Mouse (Mus musculus) liver, embryonic 16.5 days (tissue): ENCODE results near the gene Tfam. TPM values are rescaled to one million over a fixed set of nuclear protein-coding genes. Genes with fewer than 3 reads are reported as not detected.

Source experiments
- ATAC-seq: fragments of 200-750 bp; cut with Nextera tagmentation; 2 replicates; pipeline ENCODE4 v1.8.0; 2017; ENCODE audit warnings: low read depth, mild to moderate bottlenecking, moderate number of reproducible peaks, moderate library complexity
- H3K27ac ChIP-seq: fragments of 300-500 bp; sonication (generic); 2 replicates; pipeline ENCODE4 v1.5.1; 2014; ENCODE audit warnings: mild to moderate bottlenecking, low read length
- H3K27me3 ChIP-seq: fragments of 300-500 bp; sonication (generic); 2 replicates; pipeline ENCODE4 v1.6.1; 2014; ENCODE audit warnings: low read depth, low read length, mixed read lengths; ENCODE audit not compliant: control insufficient read depth, insufficient read depth
- H3K36me3 ChIP-seq: fragments of 300-500 bp; sonication (generic); 2 replicates; pipeline ENCODE4 v1.6.1; 2014; ENCODE audit warnings: mild to moderate bottlenecking; ENCODE audit not compliant: control insufficient read depth, insufficient read depth
- H3K4me1 ChIP-seq: fragments of 300-500 bp; sonication (generic); 2 replicates; pipeline ENCODE4 v1.6.1; 2014; ENCODE audit warnings: low read depth, low read length, mixed read lengths; ENCODE audit not compliant: control insufficient read depth
- H3K4me2 ChIP-seq: fragments of 300-500 bp; sonication (generic); 2 replicates; pipeline ENCODE4 v1.6.1; 2014; ENCODE audit warnings: low read depth, low read length, mixed read lengths
- H3K4me3 ChIP-seq: fragments of 300-500 bp; sonication (generic); 2 replicates; pipeline ENCODE4 v1.5.1; 2014; ENCODE audit warnings: low read depth, mild to moderate bottlenecking, low read length
- H3K9ac ChIP-seq: fragments of 300-500 bp; sonication (generic); 2 replicates; pipeline ENCODE4 v1.6.1; 2014; ENCODE audit warnings: low read depth, low read length
- H3K9me3 ChIP-seq: fragments of 300-500 bp; sonication (generic); replicated peaks from 2 replicates; pipeline ENCODE4 v1.6.1; 2016; ENCODE audit warnings: low read length; ENCODE audit not compliant: control insufficient read depth
- WGBS: fragments of 180-500 bp; shearing (Covaris S2); extraction: QIAGEN DNeasy Blood & Tissue Kit; methylation state at CpG from one replicate; pipeline ENCODE4 v1.1.7; 2014; ENCODE audit not compliant: insufficient replicate concordance; 5-methylcytosine and 5-hydroxymethylcytosine counted together
- polyA plus RNA-seq: library from polyadenylated mRNA; unstranded; fragments of >200 nt; fragmentation: Nextera tagmentation; extraction: Ambion mirVana; gene quantifications from 2 replicates; pipeline ENCODE4 v1.2.1, GENCODE M21; 2015

Tfam gene
- polyA plus RNA-seq, 1 experiment from 2014 or later: 32.5 TPM

- no peak for ATAC-seq
- Histone ChIP-seq H3K27ac (no peak overlapping the region), H3K9ac (no peak overlapping the region), H3K9me3 (no peaks in the 10 kb centered on the region), H3K4me3 (no peak overlapping the region), H3K4me1 (no peaks in the 10 kb centered on the region; the same call in 1 of the 2 replicates), H3K4me2 (no peak overlapping the region), H3K27me3 (no peaks in the 10 kb centered on the region), H3K36me3 (no peaks in the 10 kb centered on the region)
- 44% methylated on average over 5 of the region's 5 CpGs for WGBS
Measured at GRCm38 (mm10) chr10:71200964-71201363, 37.1 kb downstream of the Tfam start.

GRCm38 (mm10) chr10:71198676-71199075 lies 39.4 kb downstream of the Tfam start:
- 69% methylated on average over 8 of the region's 8 CpGs for WGBS
- H3K27me3 ChIP-seq: no peaks in the 10 kb centered on the region
- no peak overlapping the region for H3K4me2 ChIP-seq
- no peaks in the 10 kb centered on the region; the same call in 1 of the 2 replicates for H3K4me1 ChIP-seq
- no peaks in the 10 kb centered on the region for H3K36me3 ChIP-seq
- no peak overlapping the region for H3K4me3 ChIP-seq
- no peak overlapping the region for H3K9ac ChIP-seq
- no peaks in the 10 kb centered on the region for H3K9me3 ChIP-seq
- H3K27ac ChIP-seq: no peak overlapping the region
- ATAC-seq: no peak

- Histone ChIP-seq H3K9me3 (no peaks in the 10 kb centered on the region), H3K4me3 (no peak overlapping the region), H3K27me3 (no peaks in the 10 kb centered on the region), H3K9ac (no peak overlapping the region), H3K4me1 (no peaks in the 10 kb centered on the region; the same call in 1 of the 2 replicates), H3K36me3 (no peaks in the 10 kb centered on the region), H3K27ac (no peak overlapping the region), H3K4me2 (0 out of 2 replicates have a peak overlapping the region, but pooled peaks have one; percentile 6)
- 35% methylated on average over 14 of the region's 14 CpGs for WGBS
- ATAC-seq: 0 out of 2 replicates have a peak, but pooled peaks have one; percentile 13
Measured at GRCm38 (mm10) chr10:71197036-71197785, 40.9 kb downstream of the Tfam start.

GRCm38 (mm10) chr10:71195501-71195900 lies 42.6 kb downstream of the Tfam start:
- no peaks in the 10 kb centered on the region for H3K36me3 ChIP-seq
- no peak overlapping the region for H3K27ac ChIP-seq
- ATAC-seq: no peak
- no peaks in the 10 kb centered on the region; the same call in 1 of the 2 replicates for H3K4me1 ChIP-seq
- H3K4me3 ChIP-seq: no peak overlapping the region
- no peak overlapping the region for H3K4me2 ChIP-seq
- H3K9me3 ChIP-seq: no peaks in the 10 kb centered on the region
- 42% methylated on average over 9 of the region's 9 CpGs for WGBS
- no peaks in the 10 kb centered on the region for H3K27me3 ChIP-seq
- no peak overlapping the region for H3K9ac ChIP-seq

- no peaks in the 10 kb centered on the region; the same call in 1 of the 2 replicates for H3K4me1 ChIP-seq
- ATAC-seq: no peak
- 63% methylated on average over 7 of the region's 7 CpGs for WGBS
- H3K9ac ChIP-seq: no peak overlapping the region
- no peak overlapping the region for H3K4me2 ChIP-seq
- no peaks in the 10 kb centered on the region for H3K27me3 ChIP-seq
- H3K9me3 ChIP-seq: no peaks in the 10 kb centered on the region
- H3K27ac ChIP-seq: no peak overlapping the region
- no peaks in the 10 kb centered on the region for H3K36me3 ChIP-seq
- H3K4me3 ChIP-seq: no peak overlapping the region
Measured at GRCm38 (mm10) chr10:71194713-71195112, 43.4 kb downstream of the Tfam start.

GRCm38 (mm10) chr10:71193319-71193718 lies 44.8 kb downstream of the Tfam start:
- Histone ChIP-seq H3K4me2 (no peak overlapping the region), H3K4me1 (no peaks in the 10 kb centered on the region; the same call in 1 of the 2 replicates), H3K4me3 (no peak overlapping the region), H3K27ac (no peak overlapping the region), H3K9me3 (no peaks in the 10 kb centered on the region), H3K27me3 (no peaks in the 10 kb centered on the region), H3K9ac (no peak overlapping the region), H3K36me3 (no peaks in the 10 kb centered on the region)
- WGBS: 50% methylated on average over 7 of the region's 7 CpGs
- no peak for ATAC-seq

GRCm38 (mm10) chr10:71192886-71193285 lies 45.2 kb downstream of the Tfam start:
- Histone ChIP-seq H3K4me1 (no peaks in the 10 kb centered on the region; the same call in 1 of the 2 replicates), H3K27ac (no peak overlapping the region; the same call in 1 of the 2 replicates), H3K27me3 (no peaks in the 10 kb centered on the region), H3K4me2 (no peak overlapping the region), H3K4me3 (no peak overlapping the region), H3K9ac (no peak overlapping the region), H3K36me3 (no peaks in the 10 kb centered on the region), H3K9me3 (no peaks in the 10 kb centered on the region)
- ATAC-seq: peak; percentile 30; the same call in 1 of the 2 replicates
- 47% methylated on average over 11 of the region's 11 CpGs for WGBS

- ATAC-seq: no peak
Measured at GRCm38 (mm10) chr10:71188681-71189080, 49.4 kb downstream of the Tfam start.

GRCm38 (mm10) chr10:71185059-71185458 lies 53.0 kb downstream of the Tfam start:
- Histone ChIP-seq H3K9ac (no peak overlapping the region), H3K4me3 (no peak overlapping the region), H3K4me1 (no peaks in the 10 kb centered on the region), H3K4me2 (no peak overlapping the region), H3K27ac (no peak overlapping the region), H3K36me3 (no peaks in the 10 kb centered on the region), H3K9me3 (no peaks in the 10 kb centered on the region), H3K27me3 (no peaks in the 10 kb centered on the region)
- ATAC-seq: no peak
- 63% methylated on average over 7 of the region's 7 CpGs for WGBS

More at GRCm38 (mm10) chr10:71188681-71189080, 49.4 kb downstream of the Tfam start:
- H3K4me3 ChIP-seq: no peak overlapping the region
- 63% methylated on average over 4 of the region's 4 CpGs for WGBS
- H3K9me3 ChIP-seq: no peaks in the 10 kb centered on the region
- no peak overlapping the region for H3K27ac ChIP-seq
- no peaks in the 10 kb centered on the region for H3K36me3 ChIP-seq
- no peaks in the 10 kb centered on the region for H3K27me3 ChIP-seq
- H3K9ac ChIP-seq: no peak overlapping the region
- no peak overlapping the region for H3K4me2 ChIP-seq
- H3K4me1 ChIP-seq: no peaks in the 10 kb centered on the region
